Mouse (Mus musculus) intestine, embryonic 15.5 days (tissue): ENCODE measurements around the gene Gng3. TPM values are rescaled to one million over a fixed set of nuclear protein-coding genes. Genes with fewer than 3 reads are reported as not detected.

ENCODE experiments used
- ATAC-seq: fragments of 200-750 bp; cut with Nextera tagmentation; 2 replicates; pipeline ENCODE4 v1.8.0; 2017; ENCODE audit warnings: moderate TSS enrichment, moderate library complexity
- H3K27ac ChIP-seq: fragments of 300-500 bp; sonication (generic); 2 replicates; pipeline ENCODE4 v1.5.1; 2015; ENCODE audit warnings: mild to moderate bottlenecking, inconsistent platforms
- H3K27me3 ChIP-seq: fragments of 300-500 bp; sonication (generic); replicated peaks from 2 replicates; pipeline ENCODE4 v1.6.1; 2015; ENCODE audit warnings: inconsistent platforms
- H3K36me3 ChIP-seq: fragments of 300-500 bp; sonication (generic); 2 replicates; pipeline ENCODE4 v1.6.1; 2015; ENCODE audit warnings: inconsistent platforms
- H3K4me1 ChIP-seq: fragments of 300-500 bp; sonication (generic); replicated peaks from 2 replicates; pipeline ENCODE4 v1.6.1; 2015; ENCODE audit warnings: inconsistent platforms
- H3K4me2 ChIP-seq: fragments of 300-500 bp; sonication (generic); replicated peaks from 2 replicates; pipeline ENCODE4 v1.6.1; 2015; ENCODE audit warnings: mild to moderate bottlenecking, inconsistent platforms
- H3K4me3 ChIP-seq: fragments of 300-500 bp; sonication (generic); replicated peaks from 2 replicates; pipeline ENCODE4 v1.5.1; 2015; ENCODE audit warnings: inconsistent platforms
- H3K9ac ChIP-seq: fragments of 300-500 bp; sonication (generic); 2 replicates; pipeline ENCODE4 v1.6.1; 2015; ENCODE audit warnings: inconsistent platforms
- H3K9me3 ChIP-seq: fragments of 300-500 bp; sonication (generic); 2 replicates; pipeline ENCODE4 v1.6.1; 2016; ENCODE audit warnings: inconsistent platforms
- WGBS: fragments of 180-500 bp; shearing (Covaris S2); methylation state at CpG from one replicate; pipeline ENCODE4 v1.1.7; 2015; 5-methylcytosine and 5-hydroxymethylcytosine counted together
- polyA plus RNA-seq: library from polyadenylated mRNA; unstranded; fragments of >200 nt; fragmentation: Nextera tagmentation; extraction: Ambion mirVana; gene quantifications from 2 replicates; pipeline ENCODE4 v1.2.1, GENCODE M21; 2015

Gng3 gene
- polyA plus RNA-seq, 1 experiment from 2014 or later: 16.0 TPM

DNA sequence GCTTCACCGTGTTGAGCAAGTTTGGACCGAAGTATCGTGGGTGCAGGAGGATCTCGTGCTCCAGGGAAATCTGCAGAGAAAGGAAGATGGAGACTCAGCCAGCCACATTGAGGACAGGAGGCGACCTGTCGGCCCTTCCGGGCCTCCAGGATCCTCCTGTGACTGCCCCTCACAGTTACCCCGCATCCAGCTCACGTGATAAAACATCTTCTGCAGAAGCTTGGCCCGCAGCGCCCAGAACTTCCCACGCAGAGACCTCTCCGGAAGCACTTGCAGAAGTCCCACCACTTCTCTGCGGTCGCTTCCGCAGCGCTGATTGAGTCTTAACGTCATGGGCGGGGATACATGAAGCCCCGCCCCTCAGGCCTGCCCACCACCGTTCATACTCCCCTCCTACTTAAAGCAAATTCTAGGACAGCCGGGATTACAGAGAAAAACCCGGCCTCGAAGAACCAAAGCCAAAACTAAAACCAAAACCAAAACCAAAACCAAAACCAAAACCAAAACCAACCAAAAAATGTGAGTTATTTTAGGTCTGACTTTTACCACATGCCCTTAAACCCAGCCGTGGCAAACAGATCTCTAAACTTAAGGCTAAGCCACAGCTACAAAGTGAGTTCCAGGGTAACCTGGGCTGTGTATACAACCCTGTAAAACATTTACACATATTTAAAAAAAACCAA is 40.6 kb downstream of the Gng3 start, which contains the start of gene Polr2g:
Gene Polr2g (minus strand): TSS at position 314 of the 683 bp plus-strand sequence.
- H3K4me1 ChIP-seq: peaks cover 13% of the 10 kb centered on the region
- peaks cover 14% of the 10 kb centered on the region for H3K36me3 ChIP-seq
- under 1% methylated on average over 25 of the region's 25 CpGs for WGBS

DNA sequence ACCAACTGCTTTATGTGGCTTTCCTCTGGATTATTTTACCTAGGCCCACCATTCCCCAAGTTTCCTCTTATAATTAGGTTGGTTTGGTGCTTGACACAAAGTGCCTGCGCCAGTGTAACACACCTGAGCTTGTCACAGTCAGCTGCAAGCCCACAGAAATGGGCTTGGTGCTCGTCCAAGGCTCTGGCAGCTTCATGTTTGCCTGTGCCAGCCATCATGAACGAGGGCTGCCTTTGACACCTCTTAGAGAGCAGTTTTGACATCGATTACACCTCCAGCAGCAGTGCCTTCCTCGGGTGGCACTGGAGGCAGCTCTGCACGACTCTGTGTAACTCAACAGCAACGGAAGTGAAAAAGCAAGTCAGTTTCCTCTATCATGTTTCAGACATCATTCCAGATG is 48.8 kb downstream of the Gng3 start:
- Histone ChIP-seq H3K36me3 (peaks cover 25% of the 10 kb centered on the region), H3K27me3 (no peaks in the 10 kb centered on the region), H3K4me1 (peaks cover 5% of the 10 kb centered on the region), H3K9ac (no peak overlapping the region), H3K4me2 (no peak overlapping the region), H3K4me3 (no peak overlapping the region), H3K27ac (no peak overlapping the region), H3K9me3 (no peaks in the 10 kb centered on the region)
- WGBS: 83% methylated on average over 7 of the region's 7 CpGs
- ATAC-seq: no peak

More for the DNA sequence above, 40.6 kb downstream of the Gng3 start, which contains the start of gene Polr2g:
- ATAC-seq: peak; percentile 86
- Histone ChIP-seq H3K4me3 (peak within 1 kb of the TSS; percentile 73), H3K27me3 (no peaks in the 10 kb centered on the region), H3K27ac (peak within 1 kb of the TSS; percentile 71), H3K4me2 (peak within 1 kb of the TSS; percentile 83), H3K9me3 (no peaks in the 10 kb centered on the region), H3K9ac (peak within 1 kb of the TSS; percentile 80)

DNA sequence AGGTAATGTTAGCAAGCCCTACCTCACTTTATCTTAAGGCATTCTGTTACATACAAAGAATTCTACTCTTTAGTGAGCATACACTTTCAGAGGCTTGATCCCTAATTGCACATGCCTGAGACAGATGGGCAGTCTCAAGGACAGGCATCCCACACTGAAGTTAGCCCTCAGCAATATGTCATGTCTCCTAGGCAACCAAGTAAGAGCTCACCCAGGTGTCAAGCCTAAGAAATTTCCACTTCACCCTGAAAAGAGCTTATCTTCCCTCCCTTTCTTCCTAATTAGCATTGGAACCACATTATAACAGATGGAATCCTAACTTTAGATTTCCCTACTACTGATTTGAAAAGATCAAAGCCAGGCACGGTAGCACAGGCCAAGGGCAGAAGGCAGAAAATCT is 49.8 kb downstream of the Gng3 start:
- H3K9ac ChIP-seq: no peak overlapping the region
- H3K36me3 ChIP-seq: peaks cover 18% of the 10 kb centered on the region
- ATAC-seq: no peak
- H3K4me3 ChIP-seq: no peak overlapping the region
- H3K4me1 ChIP-seq: peaks cover 8% of the 10 kb centered on the region
- WGBS: 76% methylated on average over 1 of the region's 1 CpGs
- H3K27me3 ChIP-seq: no peaks in the 10 kb centered on the region
- no peak overlapping the region for H3K4me2 ChIP-seq
- H3K27ac ChIP-seq: no peak overlapping the region
- no peaks in the 10 kb centered on the region for H3K9me3 ChIP-seq

DNA sequence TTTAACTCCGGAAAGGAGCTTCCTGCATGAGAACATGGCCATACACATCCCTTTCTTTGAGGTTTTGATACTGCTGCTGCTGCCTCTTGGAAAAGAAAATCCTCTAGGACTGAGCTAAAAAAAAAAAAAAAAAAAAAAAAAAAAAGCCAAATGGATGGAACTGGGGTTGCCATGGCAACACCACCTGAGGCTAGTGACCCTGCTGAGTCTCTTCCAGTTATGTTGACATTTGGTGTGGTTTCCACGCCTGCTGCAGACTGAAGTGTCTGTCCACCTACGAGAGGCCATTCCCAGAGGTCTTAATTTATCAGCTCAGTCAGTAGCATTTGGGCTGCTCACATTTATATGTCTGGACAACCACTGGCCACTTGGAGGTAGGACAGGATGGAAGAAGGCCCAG is 50.5 kb downstream of the Gng3 start:
- H3K36me3 ChIP-seq: peaks cover 12% of the 10 kb centered on the region
- WGBS: 30% methylated on average over 3 of the region's 3 CpGs
- H3K4me2 ChIP-seq: no peak overlapping the region
- H3K9me3 ChIP-seq: no peaks in the 10 kb centered on the region
- H3K4me1 ChIP-seq: peaks cover 8% of the 10 kb centered on the region
- no peak overlapping the region for H3K9ac ChIP-seq
- H3K27me3 ChIP-seq: no peaks in the 10 kb centered on the region
- H3K27ac ChIP-seq: no peak overlapping the region
- no peak overlapping the region for H3K4me3 ChIP-seq
- ATAC-seq: no peak

Other genes with a start within 250 kb of the Gng3 start
- gene Slc22a8, start 247.9 kb downstream of the Gng3 start, polyA plus RNA-seq: 0.05 TPM in 1 of 2 replicates, not detected in the other
- gene Slc22a6, start 221.2 kb downstream of the Gng3 start, polyA plus RNA-seq: 0.05 TPM in 1 of 2 replicates, not detected in the other
- gene Chrm1, start 175.4 kb downstream of the Gng3 start, polyA plus RNA-seq: 0.64 and 1.1 TPM in 2 replicates
- 161 and 163 TPM in 2 replicates for gene Slc3a2, start 115.8 kb downstream of the Gng3 start, polyA plus RNA-seq
- gene Wdr74, start 103.4 kb downstream of the Gng3 start, polyA plus RNA-seq: 77.3 and 88.5 TPM in 2 replicates
- 1.8 TPM in 2 replicates for gene 1700092M07Rik, start 98.5 kb downstream of the Gng3 start, polyA plus RNA-seq
- 119 and 121 TPM in 2 replicates for gene Stx5a, start 97.8 kb downstream of the Gng3 start, polyA plus RNA-seq
- 143 and 146 TPM in 2 replicates for gene Nxf1, start 82.1 kb downstream of the Gng3 start, polyA plus RNA-seq
- gene Tmem223, start 68.2 kb downstream of the Gng3 start, polyA plus RNA-seq: 164 and 177 TPM in 2 replicates
- 90.4 and 102 TPM in 2 replicates for gene Tmem179b, start 64.7 kb downstream of the Gng3 start, polyA plus RNA-seq
- 25.2 and 26.9 TPM in 2 replicates for gene Taf6l, start 52.8 kb downstream of the Gng3 start, polyA plus RNA-seq
- gene Polr2g, start 40.6 kb downstream of the Gng3 start, polyA plus RNA-seq: 137 and 147 TPM in 2 replicates
- 4.0 and 4.6 TPM in 2 replicates for gene Zbtb3, start 36.6 kb downstream of the Gng3 start, polyA plus RNA-seq
- 48.2 and 49.3 TPM in 2 replicates for gene Ttc9c, start 19.9 kb downstream of the Gng3 start, polyA plus RNA-seq
- gene Hnrnpul2, start 19.2 kb downstream of the Gng3 start, polyA plus RNA-seq: 5.1 and 5.4 TPM in 2 replicates
- gene AC129217.1, start 9.4 kb downstream of the Gng3 start, polyA plus RNA-seq: not detected in 2 replicates
- gene Bscl2, start 1.7 kb downstream of the Gng3 start, polyA plus RNA-seq: 40.6 and 48.3 TPM in 2 replicates
- 1.6 and 2.0 TPM in 2 replicates for gene Lrrn4cl, start 11.6 kb upstream of the Gng3 start, polyA plus RNA-seq
- gene Ubxn1, start 32.3 kb upstream of the Gng3 start, polyA plus RNA-seq: 163 and 167 TPM in 2 replicates
- gene Uqcc3, start 41.7 kb upstream of the Gng3 start, polyA plus RNA-seq: 62.7 and 63.9 TPM in 2 replicates
- gene Lbhd1, start 44.5 kb upstream of the Gng3 start, polyA plus RNA-seq: 72.5 and 95.3 TPM in 2 replicates
- not detected in 2 replicates for gene Gm49403, start 44.7 kb upstream of the Gng3 start, polyA plus RNA-seq
- 86.5 and 95.2 TPM in 2 replicates for gene 1810009A15Rik, start 49.7 kb upstream of the Gng3 start, polyA plus RNA-seq
- gene Gm49416, start 49.7 kb upstream of the Gng3 start, polyA plus RNA-seq: not detected in 2 replicates
- 40.0 and 41.5 TPM in 2 replicates for gene Ints5, start 53.8 kb upstream of the Gng3 start, polyA plus RNA-seq
- 92.6 and 93.3 TPM in 2 replicates for gene Ganab, start 58.9 kb upstream of the Gng3 start, polyA plus RNA-seq
- 40.0 and 44.7 TPM in 2 replicates for gene B3gat3, start 81.2 kb upstream of the Gng3 start, polyA plus RNA-seq
- gene Rom1, start 90.2 kb upstream of the Gng3 start, polyA plus RNA-seq: 2.7 and 3.3 TPM in 2 replicates
- gene Eml3, start 90.4 kb upstream of the Gng3 start, polyA plus RNA-seq: 24.2 and 28.4 TPM in 2 replicates
- 130 and 139 TPM in 2 replicates for gene Mta2, start 102.7 kb upstream of the Gng3 start, polyA plus RNA-seq
- 29.7 and 30.4 TPM in 2 replicates for gene Tut1, start 114.7 kb upstream of the Gng3 start, polyA plus RNA-seq
- gene Eef1g, start 127.8 kb upstream of the Gng3 start, polyA plus RNA-seq: 436 and 453 TPM in 2 replicates
- 22.4 and 25.0 TPM in 2 replicates for gene Ahnak, start 150.1 kb upstream of the Gng3 start, polyA plus RNA-seq
- not detected in 2 replicates for gene Scgb1a1, start 248.8 kb upstream of the Gng3 start, polyA plus RNA-seq